Mouse (Mus musculus): Measurements from ENCODE around the gene Nxn. TPM values are rescaled to one million over a fixed set of nuclear protein-coding genes. Genes with fewer than 3 reads are reported as not detected.

Nxn gene
- polyA plus RNA-seq (2015; fragmentation: Nextera tagmentation; extraction: Ambion mirVana), result 83.6 and 94.8 TPM in 2 replicates

DNA sequence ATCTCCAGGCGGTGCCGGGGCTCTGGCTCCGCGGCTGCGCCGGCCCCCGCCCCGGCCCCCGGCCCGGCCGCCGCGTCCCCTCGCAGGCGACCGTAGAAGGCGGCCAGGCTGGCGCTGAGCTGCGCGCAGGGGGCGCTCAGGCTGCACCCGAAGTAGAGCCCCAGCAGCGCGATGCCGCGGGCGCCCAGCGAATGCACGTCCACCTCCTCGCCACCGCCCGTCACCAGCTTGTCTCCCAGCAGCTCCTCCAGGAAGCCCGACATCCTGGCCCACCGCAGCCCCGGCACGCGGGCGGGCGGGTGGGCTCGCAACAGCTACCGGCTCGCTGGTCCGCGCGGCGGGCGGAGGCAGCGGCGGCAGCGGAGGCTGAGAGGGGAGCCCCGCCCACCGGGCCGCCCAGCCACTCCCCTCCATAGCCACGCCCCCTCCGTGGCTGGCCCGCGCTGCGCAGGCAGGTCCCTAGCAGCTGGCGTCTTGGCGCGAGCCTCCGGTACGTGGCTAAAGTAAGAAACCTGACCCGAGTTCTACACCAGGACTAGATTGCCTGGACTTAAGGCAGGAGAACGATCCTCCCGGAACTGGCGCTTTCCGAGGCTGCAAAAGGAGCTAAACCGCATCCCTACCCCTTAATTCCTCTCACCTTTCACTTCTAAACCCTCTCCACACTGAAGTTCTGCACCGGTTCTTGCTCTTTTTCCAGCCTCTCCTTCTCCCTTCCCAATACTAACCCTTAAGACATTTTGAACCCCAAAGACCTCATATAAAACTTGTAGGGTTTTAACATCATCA is at the start of gene Nxn:
Gene Nxn, minus strand, starts transcription at position 343 of the 789 bp plus-strand sequence.

GRCm38 (mm10) chr11:76406702-76407583 is 8.0 kb upstream of the Nxn start, which contains the start of gene Timm22:
TSS of gene Timm22 (plus strand) at chr11:76406952.

GRCm38 (mm10) chr11:76242901-76243810 is 155.8 kb downstream of the Nxn start, which contains the start of the genes Mrm3 and Glod4:
TSS of gene Mrm3 (plus strand) at chr11:76243715.
TSS of gene Glod4 (minus strand) at chr11:76243725.

GRCm38 (mm10) chr11:76217390-76217800 is 181.5 kb downstream of the Nxn start, which contains the start of the genes Dbil5 and Gemin4:
TSS of gene Dbil5 (plus strand) at chr11:76217608.
TSS of gene Gemin4 (minus strand) at chr11:76217664.

Other genes with a start within 250 kb of the Nxn start
- gene Vps53, start 219.5 kb downstream of the Nxn start, polyA plus RNA-seq (2015; fragmentation: Nextera tagmentation; extraction: Ambion mirVana), result 25.9 and 27.4 TPM in 2 replicates
- gene Fam57a, start 219.5 kb downstream of the Nxn start, polyA plus RNA-seq (2015; fragmentation: Nextera tagmentation; extraction: Ambion mirVana), result 16.0 and 21.6 TPM in 2 replicates
- gene Dbil5, start 181.5 kb downstream of the Nxn start, polyA plus RNA-seq (2015; fragmentation: Nextera tagmentation; extraction: Ambion mirVana), result 0.24 TPM in 1 of 2 replicates, not detected in the other
- gene Gemin4, start 181.5 kb downstream of the Nxn start, polyA plus RNA-seq (2015; fragmentation: Nextera tagmentation; extraction: Ambion mirVana), result 7.7 and 12.3 TPM in 2 replicates
- 12.5 and 16.0 TPM in 2 replicates for gene Mrm3, start 155.4 kb downstream of the Nxn start, polyA plus RNA-seq (2015; fragmentation: Nextera tagmentation; extraction: Ambion mirVana)
- gene Glod4, start 155.4 kb downstream of the Nxn start, polyA plus RNA-seq (2015; fragmentation: Nextera tagmentation; extraction: Ambion mirVana), result 77.9 and 89.8 TPM in 2 replicates
- gene Timm22, start 7.8 kb upstream of the Nxn start, polyA plus RNA-seq (2015; fragmentation: Nextera tagmentation; extraction: Ambion mirVana), result 61.3 and 66.1 TPM in 2 replicates
- gene Abr, start 223.2 kb upstream of the Nxn start, polyA plus RNA-seq (2015; fragmentation: Nextera tagmentation; extraction: Ambion mirVana), result 6.8 and 8.4 TPM in 2 replicates